Mouse (Mus musculus) neural tube, embryonic 12.5 days (tissue): Measurements from ENCODE around the gene Cyp2d40. TPM values are rescaled to one million over a fixed set of nuclear protein-coding genes. Genes with fewer than 3 reads are reported as not detected.

Experiments used
- ATAC-seq: fragments of 200-750 bp; cut with Nextera tagmentation; 2 replicates; pipeline ENCODE4 v1.8.0; 2017; ENCODE audit warnings: low read depth, mild to moderate bottlenecking, moderate TSS enrichment, moderate library complexity; ENCODE audit not compliant: low FRiP score
- H3K27ac ChIP-seq: fragments of 300-500 bp; sonication (generic); 2 replicates; pipeline ENCODE4 v1.5.1; 2016
- H3K27me3 ChIP-seq: fragments of 300-500 bp; sonication (generic); replicated peaks from 2 replicates; pipeline ENCODE4 v1.6.1; 2016; ENCODE audit warnings: mild to moderate bottlenecking
- H3K36me3 ChIP-seq: fragments of 300-500 bp; sonication (generic); 2 replicates; pipeline ENCODE4 v1.6.1; 2016; ENCODE audit warnings: mild to moderate bottlenecking
- H3K4me1 ChIP-seq: fragments of 300-500 bp; sonication (generic); 2 replicates; pipeline ENCODE4 v1.6.1; 2016
- H3K4me2 ChIP-seq: fragments of 300-500 bp; sonication (generic); replicated peaks from 2 replicates; pipeline ENCODE4 v1.6.1; 2016; ENCODE audit warnings: mild to moderate bottlenecking
- H3K4me3 ChIP-seq: fragments of 300-500 bp; sonication (generic); 2 replicates; pipeline ENCODE4 v1.5.1; 2016
- H3K9ac ChIP-seq: fragments of 300-500 bp; sonication (generic); 2 replicates; pipeline ENCODE4 v1.6.1; 2016; ENCODE audit warnings: mild to moderate bottlenecking
- H3K9me3 ChIP-seq: fragments of 300-500 bp; sonication (generic); 2 replicates; pipeline ENCODE4 v1.6.1; 2016; ENCODE audit warnings: mild to moderate bottlenecking
- WGBS: fragments of 180-500 bp; shearing (Covaris S2); methylation state at CpG from one replicate; pipeline ENCODE4 v1.1.7; 2016; 5-methylcytosine and 5-hydroxymethylcytosine counted together
- polyA plus RNA-seq: library from polyadenylated mRNA; unstranded; fragments of >200 nt; fragmentation: Nextera tagmentation; extraction: Ambion mirVana; gene quantifications from 2 replicates; pipeline ENCODE4 v1.2.1, GENCODE M21; 2016

The Cyp2d40 gene
- not detected in 2 replicates for polyA plus RNA-seq

- no peak within 1 kb of the TSS for H3K4me2 ChIP-seq
- H3K27me3 ChIP-seq, result no peaks in the 10 kb centered on the region
- no peaks in the 10 kb centered on the region for H3K9me3 ChIP-seq
- H3K4me3 ChIP-seq, result no peak within 1 kb of the TSS
- no peak within 1 kb of the TSS for H3K9ac ChIP-seq
- ATAC-seq, result no peak
- H3K4me1 ChIP-seq, result no peaks in the 10 kb centered on the region
- H3K27ac ChIP-seq, result no peak within 1 kb of the TSS
- WGBS, result 93% methylated on average over 9 of the region's 9 CpGs
- H3K36me3 ChIP-seq, result no peaks in the 10 kb centered on the region
Observed at GRCm38 (mm10) chr15:82763631-82764420, at the start of gene Cyp2d40. Cyp2d40 (minus strand) TSS chr15:82764183.

GRCm38 (mm10) chr15:82810556-82810955, 46.6 kb upstream of the Cyp2d40 start:
- Histone ChIP-seq H3K9me3 (no peaks in the 10 kb centered on the region), H3K27me3 (no peaks in the 10 kb centered on the region), H3K36me3 (peaks cover 13% of the 10 kb centered on the region), H3K27ac (no peak overlapping the region), H3K9ac (no peak overlapping the region), H3K4me1 (peaks cover 5% of the 10 kb centered on the region), H3K4me2 (no peak overlapping the region), H3K4me3 (no peak overlapping the region)
- WGBS, result 93% methylated on average over 1 of the region's 1 CpGs
- no peak for ATAC-seq

- H3K9ac ChIP-seq, result no peak overlapping the region
- H3K4me2 ChIP-seq, result no peak overlapping the region
- no peak overlapping the region for H3K27ac ChIP-seq
- no peaks in the 10 kb centered on the region for H3K27me3 ChIP-seq
- ATAC-seq, result no peak
- peaks cover 13% of the 10 kb centered on the region for H3K36me3 ChIP-seq
- H3K9me3 ChIP-seq, result no peaks in the 10 kb centered on the region
- no peak overlapping the region for H3K4me3 ChIP-seq
- whole genome bisulfite sequencing, result 63% methylated on average over 6 of the region's 6 CpGs
- H3K4me1 ChIP-seq, result peaks cover 5% of the 10 kb centered on the region
Observed at GRCm38 (mm10) chr15:82809511-82809910, 45.5 kb upstream of the Cyp2d40 start.

DNA sequence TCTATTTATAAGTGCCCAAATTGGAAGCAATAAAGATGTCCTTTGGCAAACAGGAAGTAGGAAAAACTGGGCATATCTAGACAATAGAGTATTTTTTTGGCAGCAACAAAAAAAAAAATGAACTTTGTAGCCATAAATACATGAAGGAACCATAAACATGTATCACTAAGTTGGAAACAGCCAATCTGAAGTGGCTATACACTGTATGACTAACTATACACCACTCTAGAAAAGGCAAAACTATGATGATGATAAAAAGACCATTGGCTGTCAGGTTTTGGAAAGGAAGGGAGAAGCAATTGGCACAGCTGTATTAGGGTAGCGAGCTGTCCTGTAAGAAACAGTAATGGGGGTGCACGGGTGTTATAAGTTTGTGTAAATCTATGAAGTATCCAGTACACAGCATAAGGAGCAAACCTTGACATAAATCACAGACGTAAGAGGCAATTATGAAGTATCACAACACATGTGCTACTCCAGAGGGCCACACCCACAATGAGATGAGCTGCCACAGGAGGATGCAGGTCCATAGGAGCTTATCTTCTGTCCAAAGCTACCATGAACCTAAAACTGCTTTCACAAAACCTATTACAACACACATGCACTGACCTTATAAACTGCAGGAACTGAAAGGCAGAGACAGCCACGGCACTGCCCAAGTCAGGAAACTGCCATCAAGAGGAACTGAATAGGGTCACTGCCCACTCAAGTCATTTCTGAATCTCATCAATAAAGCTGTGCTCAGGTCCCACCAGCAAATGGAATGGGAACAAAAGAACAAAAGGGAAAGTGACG, 43.2 kb upstream of the Cyp2d40 start:
- ATAC-seq, result no peak
- Histone ChIP-seq H3K9me3 (no peaks in the 10 kb centered on the region), H3K4me1 (peaks cover 5% of the 10 kb centered on the region), H3K4me2 (no peak overlapping the region), H3K36me3 (peaks cover 13% of the 10 kb centered on the region), H3K27ac (no peak overlapping the region), H3K27me3 (no peaks in the 10 kb centered on the region), H3K4me3 (no peak overlapping the region), H3K9ac (no peak overlapping the region)
- WGBS, result 65% methylated on average over 5 of the region's 5 CpGs

DNA sequence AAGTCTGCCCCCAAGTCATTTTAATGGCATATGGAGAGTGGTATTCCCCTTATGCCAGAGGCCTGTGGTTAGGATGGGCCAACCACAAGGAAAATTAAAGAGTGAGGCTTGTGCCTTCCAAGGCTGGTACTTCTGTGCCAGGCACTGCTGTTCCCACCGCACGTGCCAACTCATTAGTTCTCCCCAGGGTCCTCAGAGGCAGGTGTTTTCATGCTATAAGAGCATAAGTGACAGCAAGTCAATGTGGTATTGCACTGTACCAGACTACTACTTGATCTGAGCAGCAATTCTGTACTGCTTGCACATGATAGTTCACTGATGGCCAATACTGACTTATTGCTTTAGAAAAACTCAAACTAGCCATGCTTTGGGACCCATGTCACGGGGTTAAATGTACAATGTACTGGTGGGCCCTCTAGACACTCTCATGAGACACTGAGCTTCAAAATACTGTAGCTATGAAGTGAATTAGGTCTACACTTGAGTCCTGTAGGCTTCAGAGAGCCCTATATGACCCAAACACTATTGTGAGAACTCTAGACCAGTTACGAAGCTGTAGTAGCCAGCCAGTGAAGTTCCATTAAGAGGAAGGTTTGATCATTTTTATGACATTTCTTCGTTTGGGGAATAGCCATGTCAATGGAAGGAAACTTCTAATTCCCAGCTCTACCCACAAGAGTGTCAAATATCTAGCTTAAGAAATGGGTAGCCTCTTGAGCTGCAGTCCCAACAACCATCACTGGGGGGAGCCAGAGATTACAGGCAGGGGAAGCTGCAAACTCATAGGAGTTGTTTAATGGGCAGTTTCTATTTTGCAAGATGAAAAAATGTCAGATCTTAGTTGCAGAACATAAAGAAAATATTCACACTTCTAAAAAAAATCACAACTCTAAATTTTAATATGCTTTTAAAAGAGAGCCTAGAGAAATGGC, 41.0 kb upstream of the Cyp2d40 start:
- Histone ChIP-seq H3K9me3 (no peaks in the 10 kb centered on the region), H3K4me2 (no peak overlapping the region), H3K27me3 (no peaks in the 10 kb centered on the region), H3K4me1 (peaks cover 5% of the 10 kb centered on the region), H3K9ac (no peak overlapping the region), H3K4me3 (no peak overlapping the region), H3K36me3 (no peaks in the 10 kb centered on the region; the same call in 1 of the 2 replicates), H3K27ac (no peak overlapping the region)
- 71% methylated on average over 5 of the region's 5 CpGs for WGBS
- no peak for ATAC-seq

- 81% methylated on average over 3 of the region's 3 CpGs for WGBS
- H3K27me3 ChIP-seq, result no peaks in the 10 kb centered on the region
- no peak overlapping the region for H3K4me2 ChIP-seq
- no peak overlapping the region for H3K4me3 ChIP-seq
- H3K4me1 ChIP-seq, result no peaks in the 10 kb centered on the region
- no peaks in the 10 kb centered on the region for H3K9me3 ChIP-seq
- no peak for ATAC-seq
- H3K27ac ChIP-seq, result no peak overlapping the region
- no peak overlapping the region for H3K9ac ChIP-seq
- no peaks in the 10 kb centered on the region for H3K36me3 ChIP-seq
Observed at GRCm38 (mm10) chr15:82795936-82796440, 32.0 kb upstream of the Cyp2d40 start.

- no peaks in the 10 kb centered on the region for H3K9me3 ChIP-seq
- H3K27me3 ChIP-seq, result no peaks in the 10 kb centered on the region
- no peak for ATAC-seq
- no peak within 1 kb of the TSS for H3K4me3 ChIP-seq
- H3K27ac ChIP-seq, result no peak within 1 kb of the TSS
- no peaks in the 10 kb centered on the region for H3K36me3 ChIP-seq
- H3K9ac ChIP-seq, result no peak within 1 kb of the TSS
- no peak within 1 kb of the TSS for H3K4me2 ChIP-seq
- WGBS, result 89% methylated on average over 5 of the region's 5 CpGs
- no peaks in the 10 kb centered on the region for H3K4me1 ChIP-seq
Observed at GRCm38 (mm10) chr15:82794277-82794676, 30.3 kb upstream of the Cyp2d40 start, which contains the start of gene Cyp2d26. Cyp2d26 (minus strand) TSS chr15:82794294.

GRCm38 (mm10) chr15:82793868-82794267, 29.9 kb upstream of the Cyp2d40 start:
- WGBS, result 89% methylated on average over 6 of the region's 6 CpGs
- ATAC-seq, result no peak
- no peaks in the 10 kb centered on the region for H3K36me3 ChIP-seq

GRCm38 (mm10) chr15:82793454-82793853, 29.5 kb upstream of the Cyp2d40 start:
- 100% methylated on average over 1 of the region's 1 CpGs for WGBS
- no peaks in the 10 kb centered on the region for H3K36me3 ChIP-seq
- no peaks in the 10 kb centered on the region for H3K4me1 ChIP-seq
- no peaks in the 10 kb centered on the region for H3K9me3 ChIP-seq
- no peak overlapping the region for H3K4me2 ChIP-seq
- H3K27me3 ChIP-seq, result no peaks in the 10 kb centered on the region
- H3K9ac ChIP-seq, result no peak overlapping the region
- ATAC-seq, result no peak
- H3K27ac ChIP-seq, result no peak overlapping the region
- no peak overlapping the region for H3K4me3 ChIP-seq

More at GRCm38 (mm10) chr15:82793868-82794267, 29.9 kb upstream of the Cyp2d40 start:
- H3K9me3 ChIP-seq, result no peaks in the 10 kb centered on the region
- H3K27me3 ChIP-seq, result no peaks in the 10 kb centered on the region
- H3K27ac ChIP-seq, result no peak overlapping the region
- H3K4me3 ChIP-seq, result no peak overlapping the region
- H3K4me1 ChIP-seq, result no peaks in the 10 kb centered on the region
- H3K9ac ChIP-seq, result no peak overlapping the region
- H3K4me2 ChIP-seq, result no peak overlapping the region

GRCm38 (mm10) chr15:82792566-82792965, 28.6 kb upstream of the Cyp2d40 start:
- no peaks in the 10 kb centered on the region for H3K9me3 ChIP-seq
- H3K4me1 ChIP-seq, result no peaks in the 10 kb centered on the region
- no peaks in the 10 kb centered on the region for H3K27me3 ChIP-seq
- no peak overlapping the region for H3K4me3 ChIP-seq
- ATAC-seq, result no peak
- no peak overlapping the region for H3K4me2 ChIP-seq
- no peak overlapping the region for H3K27ac ChIP-seq
- 92% methylated on average over 11 of the region's 11 CpGs for WGBS
- H3K36me3 ChIP-seq, result no peaks in the 10 kb centered on the region
- no peak overlapping the region for H3K9ac ChIP-seq

- H3K27me3 ChIP-seq, result no peaks in the 10 kb centered on the region
- 85% methylated on average over 1 of the region's 1 CpGs for WGBS
- no peaks in the 10 kb centered on the region for H3K36me3 ChIP-seq
- H3K4me2 ChIP-seq, result no peak overlapping the region
- no peak overlapping the region for H3K4me3 ChIP-seq
- H3K4me1 ChIP-seq, result no peaks in the 10 kb centered on the region
- H3K9me3 ChIP-seq, result no peaks in the 10 kb centered on the region
- H3K9ac ChIP-seq, result no peak overlapping the region
- no peak for ATAC-seq
- H3K27ac ChIP-seq, result no peak overlapping the region
Observed at GRCm38 (mm10) chr15:82784581-82784980, 20.6 kb upstream of the Cyp2d40 start.
